Mouse (Mus musculus): ENCODE measurements at regions not wholly inside any gene's neighbourhood (a gene's known extent, or its start where the extent isn't known, plus 50 kb on each side); places are given as distances from the start of the nearest gene placed in this dataset.

- Histone ChIP-seq H3K27me3 (ENCODE audit: control insufficient read depth, insufficient read depth, low read length) (no peaks in the 10 kb centered on the region), H3K27ac (ENCODE audit: low read depth, low read length) (no peak overlapping the region), H3K9me3 (ENCODE audit: control insufficient read depth, low read length) (no peaks in the 10 kb centered on the region), H3K4me2 (replicated peaks; ENCODE audit: low read depth, low read length) (no peak overlapping the region), H3K4me1 (ENCODE audit: control insufficient read depth, insufficient read depth, low read length) (no peaks in the 10 kb centered on the region), H3K36me3 (ENCODE audit: control insufficient read depth, insufficient read depth, low read length) (no peaks in the 10 kb centered on the region), H3K9ac (ENCODE audit: low read depth, low read length) (no peak overlapping the region), H3K4me3 (ENCODE audit: low read length) (no peak overlapping the region)
- ATAC-seq (ENCODE audit: low FRiP score, low TSS enrichment), result no peak
- whole genome bisulfite sequencing, result 84% methylated on average over 2 of the region's 2 CpGs
Measured at GRCm38 (mm10) chr1:169439621-169440020, 91.6 kb downstream of the Nuf2 start.

DNA sequence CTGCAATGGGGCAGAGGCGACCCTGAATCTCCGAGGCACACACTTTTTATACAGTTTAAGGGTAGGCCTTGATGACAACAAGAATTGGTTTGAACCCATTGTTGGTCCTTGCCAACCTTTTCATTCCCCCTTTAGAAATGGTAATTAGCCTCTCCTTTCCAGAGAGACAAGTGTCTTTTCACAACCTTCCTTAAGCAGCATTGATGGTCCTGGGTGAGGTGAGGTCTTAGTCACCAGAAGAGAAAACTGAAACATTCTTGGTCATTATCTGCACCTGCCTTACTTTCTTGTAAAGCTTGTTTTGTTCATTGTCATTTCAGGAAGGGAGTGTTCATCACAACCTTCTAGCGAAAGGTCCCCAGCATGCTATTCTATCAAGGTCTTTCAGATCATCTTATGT is 93.3 kb downstream of the Nuf2 start:
- Histone ChIP-seq H3K4me1 (ENCODE audit: control insufficient read depth, insufficient read depth, low read length) (no peaks in the 10 kb centered on the region), H3K4me3 (ENCODE audit: low read length) (no peak overlapping the region), H3K9me3 (ENCODE audit: control insufficient read depth, low read length) (no peaks in the 10 kb centered on the region), H3K4me2 (replicated peaks; ENCODE audit: low read depth, low read length) (no peak overlapping the region), H3K27ac (ENCODE audit: low read depth, low read length) (no peak overlapping the region), H3K36me3 (ENCODE audit: control insufficient read depth, insufficient read depth, low read length) (no peaks in the 10 kb centered on the region), H3K9ac (ENCODE audit: low read depth, low read length) (no peak overlapping the region), H3K27me3 (ENCODE audit: control insufficient read depth, insufficient read depth, low read length) (no peaks in the 10 kb centered on the region)
- ATAC-seq (ENCODE audit: low FRiP score, low TSS enrichment), result no peak
- 86% methylated on average over 3 of the region's 3 CpGs for WGBS

DNA sequence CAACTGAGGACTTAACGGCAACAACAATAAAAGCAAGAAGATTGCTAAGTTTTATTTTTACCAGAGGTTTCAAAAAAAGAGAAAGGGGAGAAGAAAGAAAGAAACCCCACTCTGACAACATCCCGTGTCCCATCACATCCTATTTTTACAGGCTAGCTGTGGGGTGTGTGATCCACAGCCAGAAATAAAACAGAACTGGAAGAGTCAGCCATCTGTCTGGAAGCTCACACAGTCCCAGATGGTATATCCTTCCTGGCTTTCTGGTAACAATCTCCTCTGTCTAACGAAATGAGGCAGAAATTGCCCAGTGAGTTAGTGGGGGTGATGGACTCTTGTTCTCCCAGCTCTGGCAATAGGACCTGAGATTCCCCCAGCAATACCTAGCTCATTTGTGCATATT is 108.9 kb downstream of the Nuf2 start:
- Histone ChIP-seq H3K27ac (ENCODE audit: low read depth, low read length) (no peak overlapping the region), H3K4me3 (ENCODE audit: low read length) (no peak overlapping the region), H3K27me3 (ENCODE audit: control insufficient read depth, insufficient read depth, low read length) (no peaks in the 10 kb centered on the region), H3K9ac (ENCODE audit: low read depth, low read length) (no peak overlapping the region), H3K36me3 (ENCODE audit: control insufficient read depth, insufficient read depth, low read length) (no peaks in the 10 kb centered on the region), H3K4me2 (replicated peaks; ENCODE audit: low read depth, low read length) (no peak overlapping the region), H3K9me3 (ENCODE audit: control insufficient read depth, low read length) (no peaks in the 10 kb centered on the region), H3K4me1 (ENCODE audit: control insufficient read depth, insufficient read depth, low read length) (no peaks in the 10 kb centered on the region)
- ATAC-seq (ENCODE audit: low FRiP score, low TSS enrichment), result no peak
- WGBS, result 57% methylated on average over 3 of the region's 3 CpGs

DNA sequence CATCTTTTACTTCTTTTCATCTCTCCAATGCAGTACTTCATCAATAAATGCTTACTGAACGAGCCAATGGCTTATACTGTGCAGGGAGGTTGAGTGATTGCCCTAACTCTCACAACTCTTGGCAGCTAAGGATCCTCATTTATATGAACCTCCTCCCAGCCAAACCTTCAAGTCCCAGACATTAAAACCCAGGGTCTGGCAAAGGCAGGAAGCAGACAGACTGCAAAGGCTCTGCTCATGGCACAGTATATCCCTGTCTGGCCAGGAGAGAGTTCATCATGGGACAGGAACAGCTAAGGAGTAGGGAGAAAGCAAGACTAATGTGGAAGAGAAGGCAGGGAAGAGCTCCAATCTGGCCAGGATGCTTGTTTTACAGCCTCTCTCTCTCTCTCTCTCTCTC is 109.6 kb downstream of the Nuf2 start:
- ATAC-seq (ENCODE audit: low FRiP score, low TSS enrichment), result no peak
- 59% methylated on average over 1 of the region's 1 CpGs for WGBS
- H3K9me3 ChIP-seq (ENCODE audit: control insufficient read depth, low read length), result no peaks in the 10 kb centered on the region
- no peak overlapping the region for H3K4me3 ChIP-seq (ENCODE audit: low read length)
- H3K36me3 ChIP-seq (ENCODE audit: control insufficient read depth, insufficient read depth, low read length), result no peaks in the 10 kb centered on the region
- H3K27me3 ChIP-seq (ENCODE audit: control insufficient read depth, insufficient read depth, low read length), result no peaks in the 10 kb centered on the region
- no peak overlapping the region for H3K4me2 ChIP-seq (replicated peaks; ENCODE audit: low read depth, low read length)
- no peaks in the 10 kb centered on the region for H3K4me1 ChIP-seq (ENCODE audit: control insufficient read depth, insufficient read depth, low read length)
- no peak overlapping the region for H3K27ac ChIP-seq (ENCODE audit: low read depth, low read length)
- H3K9ac ChIP-seq (ENCODE audit: low read depth, low read length), result no peak overlapping the region

DNA sequence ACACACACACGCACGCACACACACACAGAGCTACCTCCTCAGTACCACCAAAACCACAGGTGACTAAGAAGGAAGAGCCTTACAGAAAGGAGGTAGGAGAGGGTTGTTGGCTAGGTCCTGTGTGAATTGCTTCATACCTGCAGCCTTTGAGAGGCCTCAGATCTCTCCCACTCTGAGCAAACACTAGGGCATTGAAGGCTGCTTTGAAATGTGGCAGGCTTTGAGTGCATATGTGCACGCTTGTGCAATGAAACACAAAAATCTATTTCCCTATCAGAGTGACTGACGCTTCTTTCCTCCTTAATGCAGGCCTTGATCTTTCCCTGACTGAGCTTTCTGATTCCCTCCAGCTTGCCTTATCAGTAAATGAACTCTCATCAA is 112.6 kb downstream of the Nuf2 start:
- H3K4me2 ChIP-seq (replicated peaks; ENCODE audit: low read depth, low read length), result no peak overlapping the region
- no peaks in the 10 kb centered on the region for H3K9me3 ChIP-seq (ENCODE audit: control insufficient read depth, low read length)
- H3K27me3 ChIP-seq (ENCODE audit: control insufficient read depth, insufficient read depth, low read length), result no peaks in the 10 kb centered on the region
- no peak overlapping the region for H3K9ac ChIP-seq (ENCODE audit: low read depth, low read length)
- H3K36me3 ChIP-seq (ENCODE audit: control insufficient read depth, insufficient read depth, low read length), result no peaks in the 10 kb centered on the region
- no peak overlapping the region for H3K27ac ChIP-seq (ENCODE audit: low read depth, low read length)
- no peaks in the 10 kb centered on the region for H3K4me1 ChIP-seq (ENCODE audit: control insufficient read depth, insufficient read depth, low read length)
- no peak overlapping the region for H3K4me3 ChIP-seq (ENCODE audit: low read length)
- no peak for ATAC-seq (ENCODE audit: low FRiP score, low TSS enrichment)
- 90% methylated on average over 4 of the region's 4 CpGs for WGBS

- Histone ChIP-seq H3K9ac (ENCODE audit: low read depth, low read length) (no peak overlapping the region), H3K36me3 (ENCODE audit: control insufficient read depth, insufficient read depth, low read length) (no peaks in the 10 kb centered on the region), H3K27ac (ENCODE audit: low read depth, low read length) (no peak overlapping the region), H3K4me1 (ENCODE audit: control insufficient read depth, insufficient read depth, low read length) (no peaks in the 10 kb centered on the region), H3K4me3 (ENCODE audit: low read length) (no peak overlapping the region), H3K27me3 (ENCODE audit: control insufficient read depth, insufficient read depth, low read length) (no peaks in the 10 kb centered on the region), H3K9me3 (ENCODE audit: control insufficient read depth, low read length) (no peaks in the 10 kb centered on the region), H3K4me2 (replicated peaks; ENCODE audit: low read depth, low read length) (no peak overlapping the region)
- ATAC-seq (ENCODE audit: low FRiP score, low TSS enrichment), result no peak
- WGBS, result 76% methylated on average over 10 of the region's 10 CpGs
Measured at GRCm38 (mm10) chr1:169417979-169418664, 113.1 kb downstream of the Nuf2 start.

DNA sequence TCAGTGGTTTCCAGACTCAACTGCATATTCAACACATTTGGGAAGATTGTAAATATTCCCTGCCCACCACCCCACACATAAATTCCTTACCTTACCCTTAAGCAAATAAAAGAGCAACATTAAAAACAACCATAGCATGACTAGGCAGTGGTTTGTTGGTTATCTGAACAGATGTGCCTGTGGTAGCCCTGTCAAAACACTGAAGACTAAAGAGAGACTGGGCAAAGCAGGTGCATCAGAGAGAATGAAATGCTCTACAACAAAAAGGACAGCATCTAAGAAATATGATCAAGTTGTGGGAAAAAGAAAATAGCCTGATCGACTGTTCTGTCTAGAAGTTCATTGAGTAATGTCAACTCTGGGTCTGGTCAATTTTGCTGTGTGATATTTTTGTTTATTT is 114.6 kb downstream of the Nuf2 start:
- Histone ChIP-seq H3K9ac (ENCODE audit: low read depth, low read length) (no peak overlapping the region), H3K4me1 (ENCODE audit: control insufficient read depth, insufficient read depth, low read length) (no peaks in the 10 kb centered on the region), H3K4me2 (replicated peaks; ENCODE audit: low read depth, low read length) (no peak overlapping the region), H3K36me3 (ENCODE audit: control insufficient read depth, insufficient read depth, low read length) (no peaks in the 10 kb centered on the region), H3K4me3 (ENCODE audit: low read length) (no peak overlapping the region), H3K9me3 (ENCODE audit: control insufficient read depth, low read length) (no peaks in the 10 kb centered on the region), H3K27ac (ENCODE audit: low read depth, low read length) (no peak overlapping the region), H3K27me3 (ENCODE audit: control insufficient read depth, insufficient read depth, low read length) (no peaks in the 10 kb centered on the region)
- WGBS, result 84% methylated on average over 1 of the region's 1 CpGs
- no peak for ATAC-seq (ENCODE audit: low FRiP score, low TSS enrichment)

- Histone ChIP-seq H3K36me3 (ENCODE audit: control insufficient read depth, insufficient read depth, low read length) (no peaks in the 10 kb centered on the region), H3K9ac (ENCODE audit: low read depth, low read length) (no peak overlapping the region), H3K9me3 (ENCODE audit: control insufficient read depth, low read length) (no peaks in the 10 kb centered on the region), H3K27ac (ENCODE audit: low read depth, low read length) (no peak overlapping the region), H3K4me2 (replicated peaks; ENCODE audit: low read depth, low read length) (no peak overlapping the region), H3K27me3 (ENCODE audit: control insufficient read depth, insufficient read depth, low read length) (no peaks in the 10 kb centered on the region), H3K4me1 (ENCODE audit: control insufficient read depth, insufficient read depth, low read length) (no peaks in the 10 kb centered on the region), H3K4me3 (ENCODE audit: low read length) (no peak overlapping the region)
- 81% methylated on average over 2 of the region's 2 CpGs for WGBS
- ATAC-seq (ENCODE audit: low FRiP score, low TSS enrichment), result no peak
Measured at GRCm38 (mm10) chr1:169408120-169408519, 123.1 kb downstream of the Nuf2 start.

- Histone ChIP-seq H3K36me3 (ENCODE audit: control insufficient read depth, insufficient read depth, low read length) (no peaks in the 10 kb centered on the region), H3K9me3 (ENCODE audit: control insufficient read depth, low read length) (no peaks in the 10 kb centered on the region), H3K9ac (ENCODE audit: low read depth, low read length) (no peak overlapping the region), H3K27ac (ENCODE audit: low read depth, low read length) (no peak overlapping the region), H3K4me2 (replicated peaks; ENCODE audit: low read depth, low read length) (no peak overlapping the region), H3K27me3 (ENCODE audit: control insufficient read depth, insufficient read depth, low read length) (no peaks in the 10 kb centered on the region), H3K4me1 (ENCODE audit: control insufficient read depth, insufficient read depth, low read length) (no peaks in the 10 kb centered on the region), H3K4me3 (ENCODE audit: low read length) (no peak overlapping the region)
- no peak for ATAC-seq (ENCODE audit: low FRiP score, low TSS enrichment)
- 57% methylated on average over 6 of the region's 6 CpGs for WGBS
Measured at GRCm38 (mm10) chr1:169400841-169401240, 130.4 kb downstream of the Nuf2 start.
